In the genomic region with DNA sequence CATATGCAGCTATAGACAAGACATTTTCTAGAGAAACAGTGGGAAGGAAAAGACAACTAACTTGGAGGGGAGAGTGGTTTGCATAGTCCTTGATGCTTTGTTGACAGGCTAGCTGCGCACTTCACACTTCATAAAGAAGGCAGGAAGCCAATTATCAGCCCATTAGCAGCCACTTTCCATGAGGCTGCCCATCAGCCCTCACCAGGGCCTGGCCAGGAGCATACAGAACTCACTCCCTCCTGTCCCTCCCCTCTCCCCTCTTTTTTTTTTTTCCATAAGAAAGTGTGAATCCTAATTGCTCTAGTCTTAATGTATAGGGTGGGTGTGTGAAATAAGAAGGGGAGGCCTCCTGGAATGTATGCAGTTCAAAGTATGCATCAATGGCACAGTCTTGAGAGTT, we compare ENCODE assay signal across 20 mouse cellular contexts.
"Had no signal": no experiment of that assay in that cellular context is flagged by ENCODE, and none has a peak within 500 bp of the region (broad histone marks: within the 10 kb centered on the region; RNA-seq: fewer than 3 reads in every experiment).

No protein-coding gene starts in this region.

- H3K27ac ChIP-seq: liver, embryonic 13.5 days; liver, embryonic 15.5 days; midbrain, embryonic 10.5 days; midbrain, embryonic 12.5 days; neural tube, embryonic 13.5 days; neural tube, embryonic 15.5 days; stomach, embryonic 15.5 days; stomach, postnatal 0 days had no signal

- H3K4me3 ChIP-seq: liver, embryonic 13.5 days; liver, embryonic 15.5 days; midbrain, embryonic 10.5 days; midbrain, embryonic 12.5 days; myocyte; neural tube, embryonic 13.5 days; neural tube, embryonic 15.5 days; stomach, embryonic 15.5 days had no signal

- H3K9me3 ChIP-seq: liver, embryonic 15.5 days; midbrain, embryonic 10.5 days; midbrain, embryonic 12.5 days; neural tube, embryonic 13.5 days; neural tube, embryonic 15.5 days; stomach, embryonic 15.5 days had no signal

- H3K4me2 ChIP-seq: liver, embryonic 11.5 days; liver, embryonic 13.5 days; liver, embryonic 15.5 days; midbrain, embryonic 12.5 days; neural tube, embryonic 13.5 days; neural tube, embryonic 15.5 days; stomach, embryonic 15.5 days had no signal

- H3K27me3 ChIP-seq: liver, embryonic 13.5 days; liver, embryonic 15.5 days; midbrain, embryonic 12.5 days; neural tube, embryonic 13.5 days; neural tube, embryonic 15.5 days; stomach, embryonic 15.5 days had no signal

- H3K36me3 ChIP-seq: liver, embryonic 13.5 days; liver, embryonic 15.5 days; midbrain, embryonic 10.5 days; midbrain, embryonic 12.5 days; stomach, embryonic 15.5 days had no signal

- ATAC-seq: liver, postnatal 0 days; midbrain, embryonic 16.5 days had no signal

- H3K9ac ChIP-seq: liver, embryonic 13.5 days; liver, embryonic 15.5 days; liver, postnatal 0 days; midbrain, embryonic 12.5 days; neural tube, embryonic 13.5 days; neural tube, embryonic 15.5 days; stomach, embryonic 15.5 days had no signal

- DNase-seq: liver; liver, embryonic 13.5 days; liver, postnatal 0 days; midbrain, embryonic 14.5 days; retina, postnatal 1 day; right cerebral cortex, adult 18-20 months; right cerebral cortex, postnatal 25 days; thymus, adult 2 months; thymus, postnatal 25 days; thymus, postnatal 4 days had no signal

- H3K4me1 ChIP-seq: liver, embryonic 13.5 days; liver, embryonic 15.5 days; midbrain, embryonic 10.5 days; midbrain, embryonic 12.5 days; neural tube, embryonic 13.5 days; neural tube, embryonic 15.5 days; stomach, embryonic 15.5 days had no signal
